Mouse (Mus musculus): ENCODE data around the gene Dhrs13. TPM values are rescaled to one million over a fixed set of nuclear protein-coding genes. Genes with fewer than 3 reads are reported as not detected.

Dhrs13 gene
- total RNA-seq, 2 experiments from 2014 or later, result 29.1 to 33.5 TPM

- intact Hi-C loops (cut with DNase I), result no loop called here
- no peak for DNase-seq
Observed at GRCm38 (mm10) chr11:78083595-78083994, 51.5 kb downstream of the Dhrs13 start.

- intact Hi-C loops (cut with DNase I), result no loop called here
- no peak for DNase-seq
Observed at GRCm38 (mm10) chr11:78086925-78087479, 54.9 kb downstream of the Dhrs13 start.

Small RNAs within 50 kb of the gene (microRNA-seq; reads per million reads assigned to microRNA genes)
- 6.9 reads per million, percentile 17 among the genes with 10 or more reads in this experiment for gene Mir144
- gene Mir451a, result not detected
- not detected for gene Mir451b

Other genes with a start within 250 kb of the Dhrs13 start
- gene Gm10277, start 244.5 kb upstream of the Dhrs13 start, total RNA-seq (2021), result not detected
- gene Pipox, start 138.2 kb upstream of the Dhrs13 start, total RNA-seq (2021), result 1 to 10 TPM; 1.5 to 3.7 TPM
- gene Sez6, start 101.5 kb upstream of the Dhrs13 start, total RNA-seq (2021), result 100 to 1,000 TPM; 246 to 287 TPM
- gene Phf12, start 49.5 kb upstream of the Dhrs13 start, total RNA-seq (2021), result 10 to 100 TPM; 62.0 to 63.9 TPM
- 100 to 1,000 TPM; 108 to 109 TPM for gene Flot2, start 5.7 kb downstream of the Dhrs13 start, total RNA-seq (2021)
- 10 to 100 TPM; 20.0 to 21.0 TPM for gene Eral1, start 48.1 kb downstream of the Dhrs13 start, total RNA-seq (2021)
- gene Fam222b, start 62.4 kb downstream of the Dhrs13 start, total RNA-seq (2021), result 10 to 100 TPM; 26.9 TPM
- 10 to 100 TPM; 74.4 to 79.6 TPM for gene Traf4, start 133.3 kb downstream of the Dhrs13 start, total RNA-seq (2021)
- gene Nek8, start 144.4 kb downstream of the Dhrs13 start, total RNA-seq (2021), result 1 to 10 TPM; 6.0 to 6.5 TPM
- gene Tlcd1, start 144.4 kb downstream of the Dhrs13 start, total RNA-seq (2021), result 10 to 100 TPM; 15.4 to 17.3 TPM
- gene Rpl23a, start 151.3 kb downstream of the Dhrs13 start, total RNA-seq (2021), result 1,000 to 10,000 TPM; 1,093 to 1,122 TPM
- gene Rab34, start 156.2 kb downstream of the Dhrs13 start, total RNA-seq (2021), result 10 to 100 TPM; 53.4 to 55.9 TPM
- 1 to 10 TPM; 3.3 to 4.2 TPM for gene Proca1, start 161.1 kb downstream of the Dhrs13 start, total RNA-seq (2021)
- gene Sdf2, start 213.5 kb downstream of the Dhrs13 start, total RNA-seq (2021), result 10 to 100 TPM; 50.2 to 58.7 TPM
- gene Supt6, start 213.7 kb downstream of the Dhrs13 start, total RNA-seq (2021), result 10 to 100 TPM; 72.5 to 75.1 TPM
- 100 to 1,000 TPM; 111 to 113 TPM for gene 2610507B11Rik, start 229.5 kb downstream of the Dhrs13 start, total RNA-seq (2021)

All from left cerebral cortex, postnatal 4 days (tissue).